Mouse (Mus musculus): ENCODE data around the gene Cst9.
A peak's percentile ranks its signal among the peaks of the same experiment; 100 is the strongest.

The Cst9 gene

GRCm38 (mm10) chr2:148834912-148835311 is at the start of gene Cst9:
Gene Cst9, plus strand, starts transcription at chr2:148835147.
- DNase-seq (ENCODE audit: low spot score): no peak

- DNase-seq (ENCODE audit: low spot score): peak; percentile 12
These were observed 45.8 kb upstream of the Cst9 start, which contains the start of gene Cst12 for GRCm38 (mm10) chr2:148789142-148789541. Gene Cst12, plus strand, starts transcription at chr2:148789361.

- DNase-seq (ENCODE audit: low spot score): no peak
These were observed 36.5 kb upstream of the Cst9 start, which contains the start of gene Cst8 for GRCm38 (mm10) chr2:148798485-148798884. Gene Cst8, plus strand, starts transcription at chr2:148798785.

GRCm38 (mm10) chr2:148801491-148801921 is 33.4 kb upstream of the Cst9 start:
- peak; percentile 22 for DNase-seq (ENCODE audit: low spot score)

GRCm38 (mm10) chr2:148806696-148807095 is 28.3 kb upstream of the Cst9 start:
- no peak for DNase-seq (ENCODE audit: low spot score)

- DNase-seq (ENCODE audit: low spot score): no peak
These were observed 15.0 kb upstream of the Cst9 start, which contains the start of gene Cst13 for GRCm38 (mm10) chr2:148819909-148820308. Gene Cst13, plus strand, starts transcription at chr2:148820081.

GRCm38 (mm10) chr2:148825986-148826385 is 9.0 kb upstream of the Cst9 start:
- no peak for DNase-seq (ENCODE audit: low spot score)

GRCm38 (mm10) chr2:148838075-148838777 is 3.3 kb downstream of the Cst9 start:
- DNase-seq (ENCODE audit: low spot score): no peak

GRCm38 (mm10) chr2:148839224-148839623 is 4.3 kb downstream of the Cst9 start:
- no peak for DNase-seq (ENCODE audit: low spot score)

GRCm38 (mm10) chr2:148851116-148851906 is 16.4 kb downstream of the Cst9 start:
- DNase-seq (ENCODE audit: low spot score): peak; percentile 53

GRCm38 (mm10) chr2:148856630-148857400 is 21.9 kb downstream of the Cst9 start:
- no peak for DNase-seq (ENCODE audit: low spot score)

GRCm38 (mm10) chr2:148857506-148857905 is 22.6 kb downstream of the Cst9 start:
- DNase-seq (ENCODE audit: low spot score): no peak

- no peak for DNase-seq (ENCODE audit: low spot score)
These were observed 26.0 kb downstream of the Cst9 start for GRCm38 (mm10) chr2:148860993-148861392.

- DNase-seq (ENCODE audit: low spot score): no peak
These were observed 26.7 kb downstream of the Cst9 start for GRCm38 (mm10) chr2:148861693-148862092.

- no peak for DNase-seq (ENCODE audit: low spot score)
These were observed 30.0 kb downstream of the Cst9 start, which contains the start of gene 9230104L09Rik for GRCm38 (mm10) chr2:148864966-148865365. Gene 9230104L09Rik, minus strand, starts transcription at chr2:148865038.

GRCm38 (mm10) chr2:148868959-148869358 is 34.0 kb downstream of the Cst9 start:
- DNase-seq (ENCODE audit: low spot score): no peak

GRCm38 (mm10) chr2:148870526-148870925 is 35.6 kb downstream of the Cst9 start:
- no peak for DNase-seq (ENCODE audit: low spot score)

- no peak for DNase-seq (ENCODE audit: low spot score)
These were observed 37.9 kb downstream of the Cst9 start for GRCm38 (mm10) chr2:148872860-148873259.

GRCm38 (mm10) chr2:148874224-148874616 is 39.3 kb downstream of the Cst9 start:
- no peak for DNase-seq (ENCODE audit: low spot score)

GRCm38 (mm10) chr2:148874617-148875334 is 39.8 kb downstream of the Cst9 start:
- no peak for DNase-seq (ENCODE audit: low spot score)

- peak; percentile 93 for DNase-seq (ENCODE audit: low spot score)
These were observed 40.4 kb downstream of the Cst9 start, which contains the start of gene Cst3 for GRCm38 (mm10) chr2:148875335-148875811. Gene Cst3, minus strand, starts transcription at chr2:148875692.
